Mouse (Mus musculus): ENCODE measurements around the gene Fam83e.

Fam83e gene

GRCm38 (mm10) chr7:45715090-45715708 is 5.8 kb upstream of the Fam83e start, which contains the start of gene Rpl18:
Gene Rpl18, plus strand, starts transcription at chr7:45715457.
- DNase-seq (ENCODE audit: low spot score), result peak; percentile 98

- no peak for DNase-seq (ENCODE audit: low spot score)
These were observed 5.1 kb upstream of the Fam83e start for GRCm38 (mm10) chr7:45715741-45716459.

GRCm38 (mm10) chr7:45716460-45716857 is 4.6 kb upstream of the Fam83e start:
- DNase-seq (ENCODE audit: low spot score), result no peak

- no peak for DNase-seq (ENCODE audit: low spot score)
These were observed 3.8 kb upstream of the Fam83e start for GRCm38 (mm10) chr7:45716952-45717917.

GRCm38 (mm10) chr7:45717918-45718297 is 3.1 kb upstream of the Fam83e start, which contains the start of gene Sphk2:
Gene Sphk2, minus strand, starts transcription at chr7:45718002.
- DNase-seq (ENCODE audit: low spot score), result peak; percentile 98

GRCm38 (mm10) chr7:45718331-45718730 is 2.7 kb upstream of the Fam83e start:
- no peak for DNase-seq (ENCODE audit: low spot score)

GRCm38 (mm10) chr7:45719180-45719579 is 1.8 kb upstream of the Fam83e start:
- DNase-seq (ENCODE audit: low spot score), result no peak

GRCm38 (mm10) chr7:45719738-45720412 is 1.1 kb upstream of the Fam83e start:
- no peak for DNase-seq (ENCODE audit: low spot score)

GRCm38 (mm10) chr7:45721234-45721571 is 191 bp downstream of the Fam83e start:
- DNase-seq (ENCODE audit: low spot score), result no peak

- no peak for DNase-seq (ENCODE audit: low spot score)
These were observed 783 bp downstream of the Fam83e start for GRCm38 (mm10) chr7:45721642-45722347.

GRCm38 (mm10) chr7:45722348-45722713 is 1.3 kb downstream of the Fam83e start:
- DNase-seq (ENCODE audit: low spot score), result no peak

GRCm38 (mm10) chr7:45723301-45723700 is 2.3 kb downstream of the Fam83e start:
- DNase-seq (ENCODE audit: low spot score), result no peak

- DNase-seq (ENCODE audit: low spot score), result no peak
These were observed 2.8 kb downstream of the Fam83e start for GRCm38 (mm10) chr7:45723781-45724180.

GRCm38 (mm10) chr7:45725151-45725550 is 4.1 kb downstream of the Fam83e start:
- no peak for DNase-seq (ENCODE audit: low spot score)

- DNase-seq (ENCODE audit: low spot score), result no peak
These were observed 4.7 kb downstream of the Fam83e start, which contains the start of gene Spaca4 for GRCm38 (mm10) chr7:45725713-45726112. Gene Spaca4, minus strand, starts transcription at chr7:45725813.

GRCm38 (mm10) chr7:45726419-45726818 is 5.4 kb downstream of the Fam83e start:
- DNase-seq (ENCODE audit: low spot score), result no peak

GRCm38 (mm10) chr7:45727625-45728024 is 6.6 kb downstream of the Fam83e start:
- DNase-seq (ENCODE audit: low spot score), result no peak

- no peak for DNase-seq (ENCODE audit: low spot score)
These were observed 9.9 kb downstream of the Fam83e start for GRCm38 (mm10) chr7:45730727-45731431.

- DNase-seq (ENCODE audit: low spot score), result peak; percentile 92
These were observed 12.5 kb downstream of the Fam83e start for GRCm38 (mm10) chr7:45733477-45733876.

GRCm38 (mm10) chr7:45739162-45739763 is 18.3 kb downstream of the Fam83e start:
- DNase-seq (ENCODE audit: low spot score), result peak; percentile 86

All from T-cell, adult 2 months (primary cell).